Mouse (Mus musculus): ENCODE measurements around the gene Dglucy. TPM values are rescaled to one million over a fixed set of nuclear protein-coding genes. Genes with fewer than 3 reads are reported as not detected.
A peak's percentile ranks its signal among the peaks of the same experiment; 100 is the strongest.
"Not testable (repeated sequence)": the region's sequence is repeated elsewhere in the genome, so short reads cannot be mapped to it uniquely, and the experiment has no call there.

The Dglucy gene
- total RNA-seq, 2 experiments from 2014 or later, result 11.2 to 15.6 TPM

DNA sequence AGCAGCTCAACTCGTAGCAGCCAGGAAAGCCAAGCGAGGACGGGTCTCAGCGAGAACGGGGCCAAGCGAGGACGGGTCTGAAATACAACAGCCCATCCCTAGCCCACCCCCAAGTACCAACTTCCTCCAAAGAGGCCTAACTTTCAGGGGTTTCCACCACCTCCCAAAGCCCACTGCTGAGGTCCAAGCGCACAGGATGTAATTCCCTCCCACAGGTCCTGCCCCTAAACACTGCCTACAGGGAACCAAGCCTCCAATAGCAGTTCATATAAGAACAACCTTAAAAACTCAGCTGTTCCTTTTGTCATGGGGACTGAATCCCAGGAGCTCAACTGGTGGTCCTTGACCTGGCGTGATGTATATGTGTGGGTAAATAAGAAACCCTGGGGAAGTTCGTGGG is 1.6 kb downstream of the Dglucy start:
- no peak for DNase-seq

- DNase-seq, result no peak
Observed at GRCm38 (mm10) chr12:100781428-100782120, 2.7 kb downstream of the Dglucy start.

GRCm38 (mm10) chr12:100784152-100784551 is 5.3 kb downstream of the Dglucy start:
- no peak for DNase-seq

DNA sequence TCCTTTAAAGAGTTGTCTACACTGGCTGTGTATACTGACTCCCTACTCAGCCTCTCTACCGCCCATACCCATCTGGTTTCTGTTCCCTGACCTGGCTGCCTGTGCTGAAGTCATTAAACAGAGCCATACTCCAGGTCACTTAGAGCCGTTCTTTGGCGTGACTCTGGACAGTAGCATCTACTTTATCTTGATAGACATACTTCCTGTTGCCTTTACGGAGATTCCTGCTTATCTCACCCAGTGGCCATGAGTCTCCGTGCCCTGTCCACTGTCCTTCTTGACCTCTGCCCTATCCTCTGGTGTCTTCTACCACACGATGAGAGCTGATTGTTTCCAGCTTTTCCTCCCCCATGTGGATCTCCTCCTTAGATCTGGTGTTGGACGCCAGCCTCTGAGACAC is 6.5 kb downstream of the Dglucy start:
- DNase-seq, result no peak

DNA sequence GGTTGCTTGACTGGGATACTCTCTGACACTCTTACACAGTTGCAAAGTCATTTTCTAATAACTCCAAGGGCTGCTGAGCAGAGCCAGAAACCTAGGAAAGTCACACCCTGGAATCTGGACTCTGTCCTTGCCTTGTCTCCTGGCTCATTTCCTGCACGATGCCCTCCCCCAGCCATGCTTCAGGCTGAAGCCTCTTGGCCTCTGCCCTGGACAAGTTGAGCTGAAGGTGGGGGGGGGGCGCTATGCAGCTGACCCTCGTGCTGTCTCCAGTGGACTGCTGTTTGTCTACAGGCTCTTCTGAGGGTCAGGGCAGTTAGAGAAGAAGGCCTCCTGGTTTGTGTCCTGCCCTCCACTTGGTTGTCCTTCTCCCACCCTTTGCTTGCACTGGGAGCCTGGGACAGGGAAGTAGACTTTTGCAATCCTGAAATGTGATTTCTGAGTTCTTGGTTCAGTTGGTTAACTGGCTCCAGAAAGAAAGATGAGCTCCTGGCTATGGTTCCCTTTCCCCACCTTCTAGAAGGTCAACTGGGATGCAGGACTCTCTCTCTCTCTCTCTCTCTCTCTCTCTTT is 11.2 kb downstream of the Dglucy start:
- peak in 1 of 2 experiments; percentile 45 for DNase-seq

GRCm38 (mm10) chr12:100791425-100791824 is 12.6 kb downstream of the Dglucy start:
- DNase-seq, result no peak

DNA sequence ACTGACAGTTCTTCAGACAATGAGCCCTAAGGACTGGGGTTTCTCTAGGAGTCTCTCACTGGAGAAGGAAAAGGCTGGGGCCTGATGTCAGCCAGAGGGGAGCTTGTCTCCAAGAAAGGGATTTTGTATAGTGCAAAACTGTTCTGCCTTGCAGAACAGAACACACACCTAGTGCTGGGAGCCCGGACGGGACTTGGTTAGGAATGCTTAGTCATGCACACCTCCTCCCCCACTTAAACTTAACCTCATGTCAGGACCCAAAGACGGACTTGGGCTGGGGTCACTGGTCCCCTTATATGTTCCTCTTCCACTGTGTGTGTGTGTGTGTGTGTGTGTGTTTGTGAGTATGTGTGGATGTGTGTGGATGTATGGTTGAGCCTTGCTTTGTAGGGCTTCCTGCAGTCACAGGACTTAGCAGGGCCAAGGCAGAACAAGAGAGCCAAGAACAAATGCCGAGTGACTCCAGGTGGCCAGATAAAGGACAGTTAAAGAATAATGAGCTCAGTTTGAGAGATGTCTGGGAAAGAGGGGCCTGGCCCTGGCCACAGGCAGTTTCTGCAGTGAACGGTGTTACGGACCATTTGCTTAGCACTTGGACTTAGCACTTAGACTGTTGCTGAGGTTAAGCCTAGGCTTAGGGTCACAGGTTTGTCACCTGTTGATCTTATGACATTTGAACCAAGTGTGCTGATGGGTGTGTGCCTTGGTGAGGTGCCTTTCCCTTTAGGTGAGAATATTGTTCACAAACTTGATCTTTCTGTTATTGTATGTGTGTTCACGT is 15.8 kb downstream of the Dglucy start:
- no peak for DNase-seq

GRCm38 (mm10) chr12:100795390-100796036 is 16.7 kb downstream of the Dglucy start:
- no peak for DNase-seq

DNA sequence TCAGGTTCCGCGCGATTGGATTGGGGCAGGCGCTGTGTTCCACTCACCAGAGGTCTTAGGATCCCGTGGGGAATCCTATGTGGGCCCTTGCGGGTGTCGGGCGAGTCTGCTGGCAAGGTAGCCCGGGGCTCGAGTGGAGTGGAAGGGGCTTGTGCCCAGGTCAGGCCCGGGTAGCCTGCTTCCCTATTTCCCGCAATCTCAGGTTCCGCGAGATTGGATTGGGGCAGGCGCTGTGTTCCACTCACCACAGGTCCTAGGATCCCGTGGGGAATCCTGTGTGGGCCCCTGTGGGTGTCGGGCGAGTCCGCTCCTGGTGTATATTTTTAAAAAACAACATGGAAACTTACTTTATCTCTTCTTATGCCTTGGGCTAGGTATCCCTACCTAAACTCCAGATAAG is 24.5 kb downstream of the Dglucy start:
- DNase-seq, result not testable (repeated sequence)

GRCm38 (mm10) chr12:100807280-100807679 is 28.4 kb downstream of the Dglucy start:
- DNase-seq, result no peak

DNA sequence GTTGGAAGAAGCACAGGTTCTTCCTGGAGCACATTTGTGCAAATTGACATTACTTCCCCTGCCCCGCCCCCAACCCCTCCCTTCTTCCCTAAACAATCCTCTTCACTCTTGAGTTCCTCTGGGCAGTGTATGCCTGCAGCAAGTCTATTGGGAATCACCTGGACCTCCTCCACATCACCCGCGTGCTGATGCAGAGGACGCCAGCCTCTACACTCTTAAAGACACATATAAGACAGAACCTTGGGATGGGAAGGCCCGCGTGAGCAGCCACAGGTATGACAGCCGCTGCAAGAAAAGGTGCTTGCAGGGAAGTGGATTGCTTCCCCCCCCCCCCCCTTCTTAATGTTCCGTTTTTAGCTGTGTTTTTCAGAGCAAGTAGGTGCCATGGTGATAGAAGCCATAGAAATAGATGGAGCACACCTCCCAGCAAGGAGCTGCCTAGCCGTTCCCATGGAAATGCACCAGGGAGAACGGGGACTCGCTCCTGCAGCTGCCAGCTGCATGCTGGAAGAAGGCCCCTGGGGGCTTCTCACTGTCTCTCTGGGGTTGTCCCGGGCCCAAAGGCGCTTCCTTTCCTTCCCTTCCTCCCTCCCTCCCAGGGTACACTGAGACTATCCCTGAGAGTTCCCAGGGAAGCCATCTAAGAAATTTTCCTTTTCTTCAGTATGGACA is 29.9 kb downstream of the Dglucy start:
- no peak for DNase-seq

GRCm38 (mm10) chr12:100810542-100810941 is 31.7 kb downstream of the Dglucy start:
- DNase-seq, result no peak

GRCm38 (mm10) chr12:100813901-100814300 is 35.0 kb downstream of the Dglucy start:
- DNase-seq, result no peak

DNA sequence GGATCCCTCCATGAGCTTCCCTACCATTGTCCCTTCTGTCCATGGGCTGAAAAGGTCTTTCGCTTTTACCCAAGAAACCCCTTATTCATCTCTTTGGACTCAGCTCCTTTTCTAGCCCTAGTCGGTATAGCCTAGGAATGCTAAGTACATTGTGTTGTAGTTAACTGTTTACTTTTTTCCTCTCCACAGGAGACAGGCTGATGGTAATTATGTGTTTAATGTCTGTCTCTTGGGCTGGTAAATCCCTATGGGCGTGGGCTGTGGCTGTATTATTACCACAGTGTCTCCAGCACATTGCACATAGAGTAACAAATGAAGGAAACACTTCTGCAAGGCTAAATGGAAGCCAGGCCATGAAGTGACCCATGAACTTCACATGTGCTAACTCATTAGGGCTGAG is 35.8 kb downstream of the Dglucy start:
- no peak for DNase-seq

DNA sequence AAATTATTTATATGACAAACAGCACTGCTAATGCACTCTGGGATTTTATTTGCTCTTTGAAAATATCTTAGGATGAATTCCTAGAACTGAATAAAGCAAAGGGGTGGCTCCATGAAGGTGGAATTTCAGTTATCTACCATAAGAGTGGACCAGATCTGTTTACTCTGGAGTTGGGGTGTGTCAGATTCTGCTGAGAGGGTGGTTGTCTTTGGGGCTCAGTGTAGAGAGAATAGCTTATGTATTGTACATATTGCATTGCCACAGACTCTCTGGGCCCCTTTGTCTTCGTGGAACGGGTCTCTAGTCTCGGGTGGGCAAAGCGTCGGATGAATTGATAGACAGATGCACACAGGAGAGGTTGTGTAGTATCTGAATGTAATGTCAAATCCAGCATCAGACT is 38.0 kb downstream of the Dglucy start:
- DNase-seq, result no peak

- peak in 1 of 2 experiments; percentile 9 for DNase-seq
Observed at GRCm38 (mm10) chr12:100819965-100820364, 41.1 kb downstream of the Dglucy start.

DNA sequence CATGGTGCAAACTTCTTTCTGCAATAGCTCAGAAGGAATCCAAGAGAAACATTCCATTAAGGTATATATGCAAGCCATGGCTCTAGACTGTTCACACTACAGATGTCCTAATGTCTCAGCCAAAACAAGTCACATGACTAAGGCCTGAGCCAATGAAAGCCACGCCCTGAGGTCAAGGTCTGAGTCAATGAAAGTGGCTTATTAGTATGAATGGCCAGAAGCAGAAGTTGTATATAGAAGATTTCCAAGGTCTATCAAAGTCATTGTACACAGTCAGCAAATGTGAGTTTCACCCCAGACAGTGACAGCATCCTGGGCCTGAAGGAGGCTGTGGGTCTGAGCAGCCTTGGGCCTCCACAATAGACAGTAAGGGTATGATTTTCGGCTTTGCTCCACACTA is 52.2 kb downstream of the Dglucy start:
- no peak for DNase-seq

- DNase-seq, result no peak
Observed at GRCm38 (mm10) chr12:100831629-100832325, 52.9 kb downstream of the Dglucy start.

DNA sequence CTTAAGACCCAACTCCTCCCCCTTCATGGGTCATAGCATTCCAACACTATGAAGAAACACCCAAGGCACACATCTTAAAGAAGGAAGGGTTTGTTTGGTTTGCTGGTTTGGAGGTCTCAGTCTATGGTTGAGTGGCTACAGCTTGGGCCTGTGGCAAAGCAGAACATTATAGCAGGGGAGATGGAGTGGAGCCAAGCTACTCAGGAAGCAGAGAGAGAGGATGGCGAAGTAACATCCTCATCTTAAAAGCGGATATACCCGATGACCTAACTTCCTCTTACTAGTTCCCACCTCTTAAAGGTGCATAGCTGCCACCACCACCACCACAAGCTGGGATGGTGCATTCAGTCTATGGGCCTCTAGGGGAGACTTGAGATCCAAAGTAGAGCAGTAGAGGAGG is 58.4 kb downstream of the Dglucy start:
- no peak for DNase-seq

DNA sequence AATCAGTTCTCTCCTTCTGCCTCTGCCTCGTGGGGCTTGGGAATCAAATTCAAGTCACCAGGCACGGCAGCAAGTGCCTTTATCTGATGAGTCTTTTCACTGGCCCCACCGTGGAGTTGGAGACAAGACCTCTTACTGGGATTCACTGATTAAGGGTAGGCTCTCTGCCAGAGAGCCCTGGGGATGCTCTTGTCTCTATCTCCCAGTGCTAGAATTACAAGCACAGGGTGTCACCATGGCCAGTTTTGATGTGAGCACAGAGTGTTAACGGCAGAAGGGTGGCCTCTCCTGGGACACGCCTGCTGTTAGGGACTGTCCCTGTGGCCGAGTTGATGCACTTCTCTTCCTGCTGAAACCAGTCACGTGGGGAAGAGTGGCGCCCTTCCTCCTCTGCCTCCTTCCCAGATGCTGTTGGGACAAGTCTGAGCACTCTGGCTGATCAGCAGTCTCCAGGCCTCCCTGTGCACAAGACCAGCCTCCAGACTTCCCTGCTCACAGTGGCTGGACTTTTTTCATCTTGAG is 60.3 kb downstream of the Dglucy start:
- no peak for DNase-seq

DNA sequence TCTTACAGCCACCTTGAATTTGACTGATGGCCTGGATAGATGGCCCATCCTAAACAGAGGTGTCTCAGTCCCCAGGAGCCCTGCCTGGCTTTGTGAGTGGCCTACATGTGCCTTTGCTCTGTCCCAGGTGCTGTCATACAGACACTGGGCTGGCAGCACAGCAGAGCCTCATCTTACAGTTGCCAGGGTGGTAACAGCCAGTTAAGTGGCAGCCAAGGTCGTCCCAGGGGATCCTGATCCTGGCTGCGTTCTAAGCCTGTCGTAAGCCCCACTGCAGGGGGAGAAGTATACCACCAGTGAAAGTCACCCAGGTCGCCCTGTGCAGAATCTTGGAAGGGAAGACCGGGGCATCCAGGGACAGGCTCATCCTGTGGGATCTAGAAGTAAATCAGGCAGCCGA is 61.1 kb downstream of the Dglucy start:
- DNase-seq, result peak in 1 of 2 experiments; percentile 50

Measured in adrenal gland, postnatal 36 days (tissue).